Mouse (Mus musculus): ENCODE data around the gene Cited1. TPM values are rescaled to one million over a fixed set of nuclear protein-coding genes. Genes with fewer than 3 reads are reported as not detected.
A peak's percentile ranks its signal among the peaks of the same experiment; 100 is the strongest.
"Not testable (repeated sequence)": the region's sequence is repeated elsewhere in the genome, so short reads cannot be mapped to it uniquely, and the experiment has no call there.

Cited1 gene
- total and polyA plus RNA-seq, 3 experiments = 0.51 to 3.6 (median 1.4) TPM

DNA sequence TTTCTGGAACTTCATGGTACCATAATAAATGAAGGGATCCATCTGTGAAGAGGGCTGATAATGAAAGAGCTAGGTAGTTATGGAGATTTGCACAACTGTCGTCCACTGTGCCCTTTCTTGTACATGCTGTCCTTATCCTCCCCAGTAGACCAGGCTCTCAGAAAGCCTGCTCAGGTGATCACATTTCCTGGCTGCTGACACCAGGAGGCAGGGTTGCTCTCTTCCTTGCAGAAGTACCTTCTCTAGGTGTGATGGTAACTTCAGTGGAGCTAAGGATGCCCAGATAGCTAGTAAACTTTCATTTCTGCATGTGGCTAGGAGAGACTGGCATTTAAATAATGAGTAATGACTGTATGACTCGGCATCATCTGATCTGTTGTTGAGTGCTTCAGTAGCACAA, 7.6 kb downstream of the Cited1 start:
- Histone ChIP-seq H3K27ac (ENCODE audit: insufficient read depth, low read depth) (no peak overlapping the region), H3K9ac (ENCODE audit: insufficient read depth, low read depth) (no peak overlapping the region), H3K79me2 (replicated peaks; ENCODE audit: control insufficient read depth, extremely low read depth, insufficient read depth, poor library complexity, severe bottlenecking) (no peaks in the 10 kb centered on the region), H3K9me3 (replicated peaks; ENCODE audit: low read length) (no peaks in the 10 kb centered on the region), H3K4me1 (ENCODE audit: control insufficient read depth in 1 of 2, insufficient read depth in 2 of 2) (no peaks in the 10 kb centered on the region), H3K4me2 (ENCODE audit: insufficient read depth, low read depth, poor library complexity, severe bottlenecking) (no peak overlapping the region), H3K27me3 (replicated peaks) (no peaks in the 10 kb centered on the region), H3K4me3 (replicated peaks in 1 of 3; ENCODE audit: low read depth in 2 of 3, low read length in 2 of 3, poor library complexity in 1 of 3) (no peak overlapping the region), H3K36me3 (replicated peaks in 1 of 2; ENCODE audit: control insufficient read depth in 1 of 2, insufficient read depth in 1 of 2, low read length in 1 of 2) (no peaks in the 10 kb centered on the region)
- TF ChIP-seq CTCF (conservative IDR thresholded peaks at IDR 0.05 in 1 of 2, IDR thresholded peaks at IDR 0.05 in 1 of 2; ENCODE audit: low read depth in 2 of 2, low read length in 2 of 2) (peak in 1 of 2 experiments; percentile 36; a peak in 2 of 4 replicates), RAD21 (IDR thresholded peaks at IDR 0.05; ENCODE audit: low read depth, low read length) (peak; percentile 35), PAX5 (IDR thresholded peaks at IDR 0.05; ENCODE audit: low read length) (no peak), ETS1 (conservative IDR thresholded peaks at IDR 0.05; ENCODE audit: low read depth, low read length) (no peak), MYC (IDR thresholded peaks at IDR 0.05; ENCODE audit: low read depth, low read length) (no peak), USF1 (IDR thresholded peaks at IDR 0.05; ENCODE audit: low read depth, low read length) (no peak), ELF1 (IDR thresholded peaks at IDR 0.05; ENCODE audit: low read depth, low read length) (no peak), SMC3 (IDR thresholded peaks at IDR 0.05; ENCODE audit: low read depth, low read length) (peak; percentile 37)
- dilution Hi-C loops (cut with MboI; ENCODE audit: extremely low pct_ligation_motif_present, extremely low pct_unique_long_range_greater_than_20kb, low sequenced_read_pairs) (no loop called here), in situ Hi-C loops (cut with MboI; ENCODE audit: low pct_ligation_motif_present, low pct_unique_long_range_greater_than_20kb, low sequenced_read_pairs) (no loop called here)
- no peak for DNase-seq (ENCODE audit: extremely low read depth)

GRCm38 (mm10) chrX:102219126-102219525, 32.9 kb downstream of the Cited1 start:
- DNase-seq (ENCODE audit: extremely low read depth) = peak; percentile 49
- Histone ChIP-seq H3K27ac (ENCODE audit: insufficient read depth, low read depth) (no peak overlapping the region), H3K4me3 (replicated peaks in 1 of 3; ENCODE audit: low read depth in 2 of 3, low read length in 2 of 3, poor library complexity in 1 of 3) (no peak overlapping the region), H3K27me3 (replicated peaks) (no peaks in the 10 kb centered on the region), H3K4me2 (ENCODE audit: insufficient read depth, low read depth, poor library complexity, severe bottlenecking) (no peak overlapping the region), H3K36me3 (replicated peaks in 1 of 2; ENCODE audit: control insufficient read depth in 1 of 2, insufficient read depth in 1 of 2, low read length in 1 of 2) (no peaks in the 10 kb centered on the region), H3K79me2 (replicated peaks; ENCODE audit: control insufficient read depth, extremely low read depth, insufficient read depth, poor library complexity, severe bottlenecking) (no peaks in the 10 kb centered on the region), H3K9ac (ENCODE audit: insufficient read depth, low read depth) (no peak overlapping the region), H3K9me3 (replicated peaks; ENCODE audit: low read length) (no peaks in the 10 kb centered on the region), H3K4me1 (ENCODE audit: control insufficient read depth in 1 of 2, insufficient read depth in 2 of 2) (no peaks in the 10 kb centered on the region)
- dilution Hi-C loops (cut with MboI; ENCODE audit: extremely low pct_ligation_motif_present, extremely low pct_unique_long_range_greater_than_20kb, low sequenced_read_pairs) (no loop called here), in situ Hi-C loops (cut with MboI; ENCODE audit: low pct_ligation_motif_present, low pct_unique_long_range_greater_than_20kb, low sequenced_read_pairs) (no loop called here)
- TF ChIP-seq SMC3 (IDR thresholded peaks at IDR 0.05; ENCODE audit: low read depth, low read length) (peak; percentile 52), RAD21 (IDR thresholded peaks at IDR 0.05; ENCODE audit: low read depth, low read length) (peak; percentile 61), MXI1 (IDR thresholded peaks at IDR 0.05; ENCODE audit: low read depth, low read length) (no peak), CTCF (conservative IDR thresholded peaks at IDR 0.05 in 1 of 2, IDR thresholded peaks at IDR 0.05 in 1 of 2; ENCODE audit: low read depth in 2 of 2, low read length in 2 of 2) (peak; percentile 35 to 69; a peak in 2 of 4 replicates), SIN3A (IDR thresholded peaks at IDR 0.05; ENCODE audit: low read length) (no peak)

GRCm38 (mm10) chrX:102215356-102215755, 36.6 kb downstream of the Cited1 start:
- TF ChIP-seq SMC3 (IDR thresholded peaks at IDR 0.05; ENCODE audit: low read depth, low read length) (peak; percentile 34), CTCF (conservative IDR thresholded peaks at IDR 0.05 in 1 of 2, IDR thresholded peaks at IDR 0.05 in 1 of 2; ENCODE audit: low read depth in 2 of 2, low read length in 2 of 2) (peak; percentile 38 to 63; a peak in 3 of 4 replicates), RAD21 (IDR thresholded peaks at IDR 0.05; ENCODE audit: low read depth, low read length) (peak; percentile 66)
- H3K9ac ChIP-seq (ENCODE audit: insufficient read depth, low read depth); H3K36me3 ChIP-seq (replicated peaks in 1 of 2; ENCODE audit: control insufficient read depth in 1 of 2, insufficient read depth in 1 of 2, low read length in 1 of 2); H3K27ac ChIP-seq (ENCODE audit: insufficient read depth, low read depth); H3K9me3 ChIP-seq (replicated peaks; ENCODE audit: low read length); H3K4me1 ChIP-seq (ENCODE audit: control insufficient read depth in 1 of 2, insufficient read depth in 2 of 2); H3K4me3 ChIP-seq (replicated peaks in 1 of 3; ENCODE audit: low read depth in 2 of 3, low read length in 2 of 3, poor library complexity in 1 of 3); in situ Hi-C loops (cut with MboI; ENCODE audit: low pct_ligation_motif_present, low pct_unique_long_range_greater_than_20kb, low sequenced_read_pairs); dilution Hi-C loops (cut with MboI; ENCODE audit: extremely low pct_ligation_motif_present, extremely low pct_unique_long_range_greater_than_20kb, low sequenced_read_pairs); H3K79me2 ChIP-seq (replicated peaks; ENCODE audit: control insufficient read depth, extremely low read depth, insufficient read depth, poor library complexity, severe bottlenecking); H3K27me3 ChIP-seq (replicated peaks); H3K4me2 ChIP-seq (ENCODE audit: insufficient read depth, low read depth, poor library complexity, severe bottlenecking): not testable (repeated sequence)
- DNase-seq (ENCODE audit: extremely low read depth) = peak; percentile 48

Other genes with a start within 250 kb of the Cited1 start
- gene Rtl5, start 180.9 kb downstream of the Cited1 start, total RNA-seq (2012; rRNA removed) = 0.13 and 0.51 TPM in 2 replicates
- 0.42 and 0.55 TPM in 2 replicates for gene Rtl5, start 180.9 kb downstream of the Cited1 start, total RNA-seq (2014; rRNA removed)
- gene Rtl5, start 180.9 kb downstream of the Cited1 start, polyA plus RNA-seq (2012; ENCODE audit: insufficient read length, low read depth) = 0.79 and 1.0 TPM in 2 replicates
- gene Pin4, start 132.7 kb downstream of the Cited1 start, total RNA-seq (2012; rRNA removed) = 62.0 and 75.7 TPM in 2 replicates
- gene Pin4, start 132.7 kb downstream of the Cited1 start, total RNA-seq (2014; rRNA removed) = 53.4 and 60.9 TPM in 2 replicates
- gene Pin4, start 132.7 kb downstream of the Cited1 start, polyA plus RNA-seq (2012; ENCODE audit: insufficient read length, low read depth) = 66.2 and 95.3 TPM in 2 replicates
- 8.9 and 13.5 TPM in 2 replicates for gene Ercc6l, start 95.1 kb downstream of the Cited1 start, total RNA-seq (2012; rRNA removed)
- gene Ercc6l, start 95.1 kb downstream of the Cited1 start, total RNA-seq (2014; rRNA removed) = 18.5 and 21.5 TPM in 2 replicates
- 12.2 and 15.0 TPM in 2 replicates for gene Ercc6l, start 95.1 kb downstream of the Cited1 start, polyA plus RNA-seq (2012; ENCODE audit: insufficient read length, low read depth)
- 3,052 and 3,101 TPM in 2 replicates for gene Rps4x, start 62.8 kb downstream of the Cited1 start, total RNA-seq (2012; rRNA removed)
- gene Rps4x, start 62.8 kb downstream of the Cited1 start, total RNA-seq (2014; rRNA removed) = 4,290 and 4,543 TPM in 2 replicates
- 2,286 and 2,456 TPM in 2 replicates for gene Rps4x, start 62.8 kb downstream of the Cited1 start, polyA plus RNA-seq (2012; ENCODE audit: insufficient read length, low read depth)